ENCODE assay signal across 9 mouse cellular contexts in the genomic region with DNA sequence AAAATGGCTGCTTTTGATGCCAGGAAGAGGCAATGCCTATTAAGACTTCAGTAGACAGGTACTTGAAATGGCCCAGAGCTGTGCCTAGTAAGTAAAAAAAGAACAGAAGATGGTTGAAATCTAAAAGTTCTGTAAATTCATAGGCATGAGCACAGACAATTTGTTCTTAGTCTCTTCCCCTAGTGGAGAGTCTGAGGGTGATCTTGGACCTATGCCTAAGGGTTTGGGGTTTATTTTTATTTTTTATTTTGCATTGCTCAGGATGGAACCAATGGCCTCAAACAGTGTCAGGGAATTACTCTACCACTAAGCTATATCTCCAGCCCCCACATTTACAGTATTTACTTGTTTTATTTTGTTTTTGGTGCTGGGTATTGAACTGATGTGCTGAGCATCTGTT. TPM values are rescaled to one million over a fixed set of nuclear protein-coding genes. Genes with fewer than 3 reads are reported as not detected.
DNase-seq lines count a peak whose midpoint lies in the region; ATAC-seq and TF ChIP-seq lines count a peak whose summit lies in the region.
"Had no signal": no experiment of that assay in that cellular context is flagged by ENCODE, and none has a peak within 500 bp of the region (broad histone marks: within the 10 kb centered on the region; RNA-seq: fewer than 3 reads in every experiment).

No protein-coding gene starts in this region.

- peak overlapping the region; percentile 65 for H3K4me2 ChIP-seq in embryonic facial prominence, embryonic 11.5 days (ENCODE audit: low read depth, low read length)
- peak overlapping the region; percentile 82 for H3K4me2 ChIP-seq in limb, embryonic 11.5 days (ENCODE audit: low read depth, severe bottlenecking)
- H3K4me2 ChIP-seq in neural tube, embryonic 14.5 days (ENCODE audit: low read depth, low read length): peak overlapping the region; percentile 70

- H3K27me3 ChIP-seq in embryonic facial prominence, embryonic 11.5 days (ENCODE audit: control insufficient read depth, insufficient read depth, low read length): no peaks in the 10 kb centered on the region
- no peaks in the 10 kb centered on the region for H3K27me3 ChIP-seq in limb, embryonic 11.5 days (ENCODE audit: control insufficient read depth, insufficient read depth, low read length)
- no peaks in the 10 kb centered on the region for H3K27me3 ChIP-seq in neural tube, embryonic 14.5 days (ENCODE audit: control insufficient read depth, insufficient read depth, low read length)

- peak; percentile 53 for TF ChIP-seq CTCF in layer of hippocampus, adult 2 months (conservative IDR thresholded peaks at IDR 0.05)

- ATAC-seq in embryonic facial prominence, embryonic 11.5 days (replicated peaks; ENCODE audit: insufficient number of reproducible peaks, low FRiP score, low TSS enrichment, low read depth): no peak
- ATAC-seq in limb, embryonic 11.5 days (ENCODE audit: insufficient number of reproducible peaks, low FRiP score, low TSS enrichment, low read depth): no peak
- no peak for ATAC-seq in neural tube, embryonic 14.5 days (ENCODE audit: low read depth)

- no peaks in the 10 kb centered on the region for H3K9me3 ChIP-seq in embryonic facial prominence, embryonic 11.5 days (replicated peaks; ENCODE audit: control insufficient read depth, low read length)
- no peaks in the 10 kb centered on the region for H3K9me3 ChIP-seq in limb, embryonic 11.5 days (ENCODE audit: control insufficient read depth, low read length)
- no peaks in the 10 kb centered on the region for H3K9me3 ChIP-seq in neural tube, embryonic 14.5 days (ENCODE audit: control insufficient read depth, low read length)

- DNase-seq in layer of hippocampus, adult 2 months (ENCODE audit: low spot score in 2 of 2): no peak
- DNase-seq in layer of hippocampus, adult 9-10 months (ENCODE audit: low spot score): no peak
- peak; percentile 21 for DNase-seq in embryonic facial prominence, embryonic 11.5 days (ENCODE audit: low spot score)
- no peak for DNase-seq in limb, embryonic 11.5 days (ENCODE audit: low spot score)
- DNase-seq in left cerebral cortex, adult 18-20 months (ENCODE audit: low spot score in 2 of 2): no peak
- no peak for DNase-seq in embryo, embryonic 10.5 days (ENCODE audit: low spot score)
- no peak for DNase-seq in left cerebral cortex, adult 9 months (ENCODE audit: low spot score in 2 of 2)
- DNase-seq: thymus, postnatal 25 days had no signal

- no peaks in the 10 kb centered on the region; the same call in 1 of the 2 replicates for H3K4me1 ChIP-seq in embryonic facial prominence, embryonic 11.5 days (ENCODE audit: control insufficient read depth, insufficient read depth, low read length)
- H3K4me1 ChIP-seq in limb, embryonic 11.5 days (ENCODE audit: control insufficient read depth, insufficient read depth, low read length): no peaks in the 10 kb centered on the region
- peaks cover 8% of the 10 kb centered on the region for H3K4me1 ChIP-seq in neural tube, embryonic 14.5 days (ENCODE audit: control insufficient read depth, insufficient read depth, low read length)

- H3K36me3 ChIP-seq in embryonic facial prominence, embryonic 11.5 days (replicated peaks; ENCODE audit: control insufficient read depth, insufficient read depth, low read depth, low read length): no peaks in the 10 kb centered on the region
- no peaks in the 10 kb centered on the region for H3K36me3 ChIP-seq in limb, embryonic 11.5 days (ENCODE audit: control insufficient read depth, insufficient read depth, low read length)
- H3K36me3 ChIP-seq in neural tube, embryonic 14.5 days (ENCODE audit: control insufficient read depth, insufficient read depth, low read length): peaks cover 4% of the 10 kb centered on the region; the same call in 1 of the 2 replicates

- peak overlapping the region; percentile 71 for H3K4me3 ChIP-seq in layer of hippocampus, adult 2 months
- peak overlapping the region; percentile 74 for H3K4me3 ChIP-seq in embryonic facial prominence, embryonic 11.5 days (ENCODE audit: low read depth, low read length)
- H3K4me3 ChIP-seq in limb, embryonic 11.5 days (ENCODE audit: low read depth, low read length): peak overlapping the region; percentile 73
- peak overlapping the region; percentile 72 for H3K4me3 ChIP-seq in neural tube, embryonic 14.5 days (ENCODE audit: low read depth, low read length)

- H3K9ac ChIP-seq in embryonic facial prominence, embryonic 11.5 days (replicated peaks; ENCODE audit: low read length): peak overlapping the region; percentile 80
- no peak overlapping the region for H3K9ac ChIP-seq in limb, embryonic 11.5 days (ENCODE audit: low read length)
- peak overlapping the region; percentile 60; the same call in 1 of the 2 replicates for H3K9ac ChIP-seq in neural tube, embryonic 14.5 days (replicated peaks; ENCODE audit: low read depth, low read length)

- H3K27ac ChIP-seq in layer of hippocampus, adult 2 months: no peak overlapping the region
- H3K27ac ChIP-seq in embryonic facial prominence, embryonic 11.5 days (replicated peaks; ENCODE audit: low read depth, low read length): no peak overlapping the region
- H3K27ac ChIP-seq in limb, embryonic 11.5 days (replicated peaks; ENCODE audit: low read depth, low read length): no peak overlapping the region
- H3K27ac ChIP-seq in neural tube, embryonic 14.5 days (ENCODE audit: low read depth, low read length): no peak overlapping the region; the same call in 1 of the 2 replicates

RNA-seq across cellular contexts. Expression of gene Lars2, which starts 0.9 kb away (rescaled TPM):
- total RNA-seq in layer of hippocampus, adult 2 months (2021): 100 to 1,000 TPM in 1 of 2 experiments, 10 to 100 TPM in 1; 74.0 to 101 TPM
- 1,067 and 1,123 TPM in 2 replicates for polyA plus RNA-seq in embryonic facial prominence, embryonic 11.5 days (2014; fragmentation: Nextera tagmentation; extraction: Ambion mirVana)
- polyA plus RNA-seq in limb, embryonic 11.5 days (2014; fragmentation: Nextera tagmentation; extraction: Ambion mirVana): 934 and 1,018 TPM in 2 replicates
- 1,192 and 1,233 TPM in 2 replicates for polyA plus RNA-seq in neural tube, embryonic 14.5 days (2014; fragmentation: Nextera tagmentation; extraction: Ambion mirVana)
- total RNA-seq in left cerebral cortex, adult 18-20 months (2021): 10 to 100 TPM; 33.7 to 36.0 TPM
